Mouse (Mus musculus): Measurements from ENCODE around the gene Tbc1d9.

Gene Tbc1d9

GRCm38 (mm10) chr8:83177317-83178195 is 12.4 kb downstream of the Tbc1d9 start:
- in situ Hi-C loops (cut with MboI; ENCODE audit: unreplicated experiment in 2 of 2): loop anchor here (5.0 to 10.0 kb wide), 2 partner anchors 267 to 315 kb away; partner anchors contain the start of gene Rnf150 (in 2 of the 2)

GRCm38 (mm10) chr8:83178228-83178742 is 13.1 kb downstream of the Tbc1d9 start:
- in situ Hi-C loops (cut with MboI; ENCODE audit: unreplicated experiment in 2 of 2): loop anchor here (5.0 to 10.0 kb wide), 2 partner anchors 267 to 316 kb away; partner anchors contain the start of gene Rnf150 (in 2 of the 2)

- in situ Hi-C loops (cut with MboI; ENCODE audit: unreplicated experiment in 2 of 2): no loop called here
Observed at GRCm38 (mm10) chr8:83181851-83182482, 16.8 kb downstream of the Tbc1d9 start.

- in situ Hi-C loops (cut with MboI; ENCODE audit: unreplicated experiment in 2 of 2): no loop called here
Observed at GRCm38 (mm10) chr8:83182784-83183183, 17.6 kb downstream of the Tbc1d9 start.

GRCm38 (mm10) chr8:83186376-83186775 is 21.2 kb downstream of the Tbc1d9 start:
- in situ Hi-C loops (cut with MboI; ENCODE audit: unreplicated experiment in 2 of 2): no loop called here

- in situ Hi-C loops (cut with MboI; ENCODE audit: unreplicated experiment in 2 of 2): no loop called here
Observed at GRCm38 (mm10) chr8:83187363-83187962, 22.3 kb downstream of the Tbc1d9 start.

- in situ Hi-C loops (cut with MboI; ENCODE audit: unreplicated experiment in 2 of 2): no loop called here
Observed at GRCm38 (mm10) chr8:83189538-83190095, 24.5 kb downstream of the Tbc1d9 start.

GRCm38 (mm10) chr8:83196088-83196487 is 30.9 kb downstream of the Tbc1d9 start:
- in situ Hi-C loops (cut with MboI; ENCODE audit: unreplicated experiment in 2 of 2): no loop called here

GRCm38 (mm10) chr8:83199715-83200114 is 34.6 kb downstream of the Tbc1d9 start:
- in situ Hi-C loops (cut with MboI; ENCODE audit: unreplicated experiment in 2 of 2): loop anchor here in 1 of 2 experiments (25.0 kb wide), 1 partner anchor 837 kb away; no protein-coding TSS in a partner anchor

GRCm38 (mm10) chr8:83200191-83201177 is 35.3 kb downstream of the Tbc1d9 start:
- in situ Hi-C loops (cut with MboI; ENCODE audit: unreplicated experiment in 2 of 2): loop anchor here in 1 of 2 experiments (25.0 kb wide), 1 partner anchor 838 kb away; no protein-coding TSS in a partner anchor

GRCm38 (mm10) chr8:83202946-83203345 is 37.8 kb downstream of the Tbc1d9 start:
- in situ Hi-C loops (cut with MboI; ENCODE audit: unreplicated experiment in 2 of 2): loop anchor here in 1 of 2 experiments (25.0 kb wide), 1 partner anchor 841 kb away; no protein-coding TSS in a partner anchor

- in situ Hi-C loops (cut with MboI; ENCODE audit: unreplicated experiment in 2 of 2): loop anchor here in 1 of 2 experiments (25.0 kb wide), 1 partner anchor 844 kb away; no protein-coding TSS in a partner anchor
Observed at GRCm38 (mm10) chr8:83205907-83206306, 40.8 kb downstream of the Tbc1d9 start.

- in situ Hi-C loops (cut with MboI; ENCODE audit: unreplicated experiment in 2 of 2): loop anchor here in 1 of 2 experiments (25.0 kb wide), 1 partner anchor 847 kb away; no protein-coding TSS in a partner anchor
Observed at GRCm38 (mm10) chr8:83209581-83209980, 44.4 kb downstream of the Tbc1d9 start.

- in situ Hi-C loops (cut with MboI; ENCODE audit: unreplicated experiment in 2 of 2): loop anchor here in 1 of 2 experiments (25.0 kb wide), 1 partner anchor 848 kb away; no protein-coding TSS in a partner anchor
Observed at GRCm38 (mm10) chr8:83210676-83211075, 45.5 kb downstream of the Tbc1d9 start.

- in situ Hi-C loops (cut with MboI; ENCODE audit: unreplicated experiment in 2 of 2): loop anchor here in 1 of 2 experiments (25.0 kb wide), 1 partner anchor 853 kb away; no protein-coding TSS in a partner anchor
Observed at GRCm38 (mm10) chr8:83215065-83215464, 49.9 kb downstream of the Tbc1d9 start.

GRCm38 (mm10) chr8:83216520-83216919 is 51.4 kb downstream of the Tbc1d9 start:
- in situ Hi-C loops (cut with MboI; ENCODE audit: unreplicated experiment in 2 of 2): loop anchor here in 1 of 2 experiments (25.0 kb wide), 1 partner anchor 854 kb away; no protein-coding TSS in a partner anchor

- in situ Hi-C loops (cut with MboI; ENCODE audit: unreplicated experiment in 2 of 2): loop anchor here in 1 of 2 experiments (25.0 kb wide), 1 partner anchor 855 kb away; no protein-coding TSS in a partner anchor
Observed at GRCm38 (mm10) chr8:83217196-83217595, 52.0 kb downstream of the Tbc1d9 start.

- in situ Hi-C loops (cut with MboI; ENCODE audit: unreplicated experiment in 2 of 2): loop anchor here in 1 of 2 experiments (25.0 kb wide), 1 partner anchor 856 kb away; no protein-coding TSS in a partner anchor
Observed at GRCm38 (mm10) chr8:83217891-83218290, 52.7 kb downstream of the Tbc1d9 start.

Measured in v-Abl transformed pro-B cells (cell line).